ENCODE assay signal across 9 mouse cellular contexts in genomic region chrX:20157519-20157918, GRCm38 (mm10).
DNase-seq lines count a peak whose midpoint lies in the region; ATAC-seq and TF ChIP-seq lines count a peak whose summit lies in the region.
"Had no signal": no experiment of that assay in that cellular context is flagged by ENCODE, and none has a peak within 500 bp of the region (broad histone marks: within the 10 kb centered on the region; RNA-seq: fewer than 3 reads in every experiment).

No protein-coding gene starts in this region.

- TF ChIP-seq EP300 in CH12.LX (IDR thresholded peaks at IDR 0.05; ENCODE audit: low read length) = no peak

- no peak overlapping the region for H3K9ac ChIP-seq in kidney, postnatal 0 days (ENCODE audit: low read depth, low read length)
- no peak overlapping the region for H3K9ac ChIP-seq in CH12.LX (ENCODE audit: insufficient read depth, low read depth)
- H3K9ac ChIP-seq: limb, embryonic 15.5 days had no signal

- 20% methylated on average over 2 of the region's 2 CpGs for WGBS in kidney, postnatal 0 days

- H3K9me3 ChIP-seq in kidney, postnatal 0 days (replicated peaks; ENCODE audit: low read length) = no peaks in the 10 kb centered on the region
- no peaks in the 10 kb centered on the region for H3K9me3 ChIP-seq in CH12.LX (replicated peaks; ENCODE audit: low read length)
- H3K9me3 ChIP-seq: limb, embryonic 15.5 days had no signal

- peak; percentile 12 for DNase-seq in embryo, embryonic 10 days (ENCODE audit: low spot score)
- no peak for DNase-seq in embryo, embryonic 9.5 days (ENCODE audit: extremely low spot score)
- peak; percentile 59 for DNase-seq in kidney, postnatal 0 days (ENCODE audit: low spot score)
- DNase-seq in kidney, postnatal 4 days = no peak
- DNase-seq in CH12.LX (ENCODE audit: extremely low read depth) = peak; percentile 31
- DNase-seq in hindlimb bud, embryonic 11.5 days (ENCODE audit: extremely low spot score, low read depth, low spot score) = peak; percentile 5
- DNase-seq in right cerebral cortex, postnatal 4 days = no peak
- no peak for DNase-seq in frontal cortex, postnatal 10 days (ENCODE audit: low spot score in 2 of 2)

- no peak overlapping the region for H3K4me3 ChIP-seq in kidney, postnatal 0 days (replicated peaks; ENCODE audit: low read depth, low read length)
- no peak overlapping the region for H3K4me3 ChIP-seq in CH12.LX (replicated peaks in 1 of 3; ENCODE audit: low read depth in 2 of 3, low read length in 2 of 3, poor library complexity in 1 of 3)
- H3K4me3 ChIP-seq: limb, embryonic 15.5 days had no signal

- H3K36me3 ChIP-seq in kidney, postnatal 0 days (ENCODE audit: insufficient read depth, low read length) = no peaks in the 10 kb centered on the region
- peaks cover 6 to 17% of the 10 kb centered on the region in 2 experiments for H3K36me3 ChIP-seq in CH12.LX (replicated peaks in 1 of 2; ENCODE audit: control insufficient read depth in 1 of 2, insufficient read depth in 1 of 2, low read length in 1 of 2)
- H3K36me3 ChIP-seq: limb, embryonic 15.5 days had no signal

- H3K4me1 ChIP-seq in kidney, postnatal 0 days (replicated peaks; ENCODE audit: insufficient read depth, low read length) = no peaks in the 10 kb centered on the region
- peaks cover 0 to 6% of the 10 kb centered on the region in 2 experiments; a peak in 1 of 4 replicates for H3K4me1 ChIP-seq in CH12.LX (ENCODE audit: control insufficient read depth in 1 of 2, insufficient read depth in 2 of 2)
- H3K4me1 ChIP-seq: limb, embryonic 15.5 days had no signal

- no peaks in the 10 kb centered on the region for H3K79me2 ChIP-seq in CH12.LX (replicated peaks; ENCODE audit: control insufficient read depth, extremely low read depth, insufficient read depth, poor library complexity, severe bottlenecking)

- no peak for ATAC-seq in kidney, postnatal 0 days (replicated peaks; ENCODE audit: low FRiP score, low read depth)

- H3K4me2 ChIP-seq in kidney, postnatal 0 days (ENCODE audit: low read length) = no peak overlapping the region
- H3K4me2 ChIP-seq in CH12.LX (ENCODE audit: insufficient read depth, low read depth, poor library complexity, severe bottlenecking) = no peak overlapping the region
- H3K4me2 ChIP-seq: limb, embryonic 15.5 days had no signal

- H3K27me3 ChIP-seq in kidney, postnatal 0 days (ENCODE audit: insufficient read depth, low read length) = no peaks in the 10 kb centered on the region
- no peaks in the 10 kb centered on the region for H3K27me3 ChIP-seq in CH12.LX (replicated peaks)
- H3K27me3 ChIP-seq: limb, embryonic 15.5 days had no signal

- no peak for TF ChIP-seq POLR2A in CH12.LX (IDR thresholded peaks at IDR 0.05; ENCODE audit: low read depth, low read length)

- TF ChIP-seq RAD21 in CH12.LX (IDR thresholded peaks at IDR 0.05; ENCODE audit: low read depth, low read length) = peak; percentile 59

- in situ Hi-C loops in CH12.LX (cut with MboI; ENCODE audit: low pct_ligation_motif_present, low pct_unique_long_range_greater_than_20kb, low sequenced_read_pairs) = loop anchor here (25.0 kb wide), 2 partner anchors 180 to 405 kb away; no protein-coding TSS in a partner anchor

- dilution Hi-C loops in CH12.LX (cut with MboI; ENCODE audit: extremely low pct_ligation_motif_present, extremely low pct_unique_long_range_greater_than_20kb, low sequenced_read_pairs) = no loop called here

- H3K27ac ChIP-seq in kidney, postnatal 0 days = no peak overlapping the region
- H3K27ac ChIP-seq in CH12.LX (ENCODE audit: insufficient read depth, low read depth) = no peak overlapping the region
- H3K27ac ChIP-seq: limb, embryonic 15.5 days had no signal

- TF ChIP-seq CTCF in kidney, postnatal 0 days (IDR thresholded peaks at IDR 0.05; ENCODE audit: low read depth) = peak; percentile 68
- TF ChIP-seq CTCF in CH12.LX (conservative IDR thresholded peaks at IDR 0.05 in 1 of 2, IDR thresholded peaks at IDR 0.05 in 1 of 2; ENCODE audit: low read depth in 2 of 2, low read length in 2 of 2) = peak; percentile 30 to 66; a peak in 3 of 4 replicates

TF ChIP-seq in CH12.LX, 34 proteins besides CTCF, POLR2A, EP300 and RAD21:
- TF ChIP-seq SMC3 (IDR thresholded peaks at IDR 0.05; ENCODE audit: low read depth, low read length) (peak; percentile 59), TCF12 (IDR thresholded peaks at IDR 0.05; ENCODE audit: low read depth, low read length) (no peak)

Comparison
In these comparisons a context has a peak if more than half of its experiments do, and no peak if none do; other contexts are left out.
1. DNase-seq: peak in embryo, embryonic 10 days (single experiment), kidney, postnatal 0 days (single experiment), CH12.LX (single experiment) and hindlimb bud, embryonic 11.5 days (single experiment); none in embryo, embryonic 9.5 days (single experiment), kidney, postnatal 4 days (0 of 2), right cerebral cortex, postnatal 4 days (single experiment) and frontal cortex, postnatal 10 days (0 of 2).